Mouse (Mus musculus) neural tube, embryonic 12.5 days (tissue): ENCODE data around the gene Mid1. TPM values are rescaled to one million over a fixed set of nuclear protein-coding genes. Genes with fewer than 3 reads are reported as not detected.
"Not testable (repeated sequence)": the region's sequence is repeated elsewhere in the genome, so short reads cannot be mapped to it uniquely, and the experiment has no call there.

Source experiments
- ATAC-seq: fragments of 200-750 bp; cut with Nextera tagmentation; 2 replicates; pipeline ENCODE4 v1.8.0; 2017; ENCODE audit warnings: low read depth, mild to moderate bottlenecking, moderate TSS enrichment, moderate library complexity; ENCODE audit not compliant: low FRiP score
- H3K27ac ChIP-seq: fragments of 300-500 bp; sonication (generic); 2 replicates; pipeline ENCODE4 v1.5.1; 2016
- H3K27me3 ChIP-seq: fragments of 300-500 bp; sonication (generic); replicated peaks from 2 replicates; pipeline ENCODE4 v1.6.1; 2016; ENCODE audit warnings: mild to moderate bottlenecking
- H3K36me3 ChIP-seq: fragments of 300-500 bp; sonication (generic); 2 replicates; pipeline ENCODE4 v1.6.1; 2016; ENCODE audit warnings: mild to moderate bottlenecking
- H3K4me1 ChIP-seq: fragments of 300-500 bp; sonication (generic); 2 replicates; pipeline ENCODE4 v1.6.1; 2016
- H3K4me2 ChIP-seq: fragments of 300-500 bp; sonication (generic); replicated peaks from 2 replicates; pipeline ENCODE4 v1.6.1; 2016; ENCODE audit warnings: mild to moderate bottlenecking
- H3K4me3 ChIP-seq: fragments of 300-500 bp; sonication (generic); 2 replicates; pipeline ENCODE4 v1.5.1; 2016
- H3K9ac ChIP-seq: fragments of 300-500 bp; sonication (generic); 2 replicates; pipeline ENCODE4 v1.6.1; 2016; ENCODE audit warnings: mild to moderate bottlenecking
- H3K9me3 ChIP-seq: fragments of 300-500 bp; sonication (generic); 2 replicates; pipeline ENCODE4 v1.6.1; 2016; ENCODE audit warnings: mild to moderate bottlenecking
- WGBS: fragments of 180-500 bp; shearing (Covaris S2); methylation state at CpG from one replicate; pipeline ENCODE4 v1.1.7; 2016; 5-methylcytosine and 5-hydroxymethylcytosine counted together
- polyA plus RNA-seq: library from polyadenylated mRNA; unstranded; fragments of >200 nt; fragmentation: Nextera tagmentation; extraction: Ambion mirVana; gene quantifications from 2 replicates; pipeline ENCODE4 v1.2.1, GENCODE M21; 2016

Mid1 gene
- polyA plus RNA-seq, 1 experiment from 2014 or later = 6.4 TPM

- not testable (repeated sequence) for H3K27me3 ChIP-seq, H3K4me1 ChIP-seq, ATAC-seq, H3K9ac ChIP-seq, H3K4me3 ChIP-seq, H3K27ac ChIP-seq, H3K4me2 ChIP-seq
- H3K36me3 ChIP-seq = peaks cover 31% of the 10 kb centered on the region
- H3K9me3 ChIP-seq = peaks cover 34% of the 10 kb centered on the region
- 53% methylated on average over 15 of the region's 15 CpGs for WGBS
Measured at GRCm38 (mm10) chrX:170021750-170022461, 336.9 kb downstream of the Mid1 start.

Other genes with a start within 250 kb of the Mid1 start
- not detected in 2 replicates for gene 4933400A11Rik, start 94.4 kb downstream of the Mid1 start, polyA plus RNA-seq